Mouse (Mus musculus) spleen, adult 2 months (tissue): ENCODE measurements around the gene Atp8a2.

ENCODE experiments used
- CTCF ChIP-seq: fragments of 200-500 bp; IDR thresholded peaks from 2 replicates; pipeline ENCODE4 v1.5.1; 2011; ENCODE audit warnings: mild to moderate bottlenecking, inconsistent platforms; ENCODE audit not compliant: insufficient read depth, insufficient read length, insufficient replicate concordance; ENCODE audit errors: extremely low read depth
- POLR2A ChIP-seq: fragments of 200-500 bp; IDR thresholded peaks from 2 replicates; pipeline ENCODE4 v1.6.1; 2011; ENCODE audit warnings: low read depth, low read length, inconsistent platforms

- TF ChIP-seq CTCF (no peak), POLR2A (no peak)
Measured at GRCm38 (mm10) chr14:60129564-60129963, 67.4 kb downstream of the Atp8a2 start.
